Mouse (Mus musculus): ENCODE results near the gene Slc52a3.

- TF ChIP-seq MAX (IDR thresholded peaks at IDR 0.05): no peak
- no peak for TF ChIP-seq CTCF (IDR thresholded peaks at IDR 0.05; ENCODE audit: control insufficient read depth, insufficient read depth, insufficient read length)
- TF ChIP-seq CEBPB (IDR thresholded peaks at IDR 0.05; ENCODE audit: low read depth): no peak
- TF ChIP-seq FOSL1 (IDR thresholded peaks at IDR 0.05; ENCODE audit: insufficient read depth, low read length, poor library complexity, severe bottlenecking): no peak
- TF ChIP-seq MYOD1 (IDR thresholded peaks at IDR 0.05; ENCODE audit: control insufficient read depth, insufficient read length, low read depth): no peak
These were observed 15.9 kb downstream of the Slc52a3 start for GRCm38 (mm10) chr2:152012222-152012621.
